Mouse (Mus musculus) limb, embryonic 14.5 days (tissue): ENCODE measurements around the gene Slc26a1. TPM values are rescaled to one million over a fixed set of nuclear protein-coding genes. Genes with fewer than 3 reads are reported as not detected.

ENCODE experiments used
- ATAC-seq: fragments of 200-750 bp; cut with Nextera tagmentation; 2 replicates; pipeline ENCODE4 v1.8.0; 2017; ENCODE audit warnings: low read depth, moderate number of reproducible peaks, moderate TSS enrichment; ENCODE audit not compliant: low FRiP score
- DNase-seq: peaks from one replicate; pipeline ENCODE4 v3.0.0-alpha.2; 2015; ENCODE audit warnings: low spot score
- H3K27ac ChIP-seq: fragments of 300-500 bp; sonication (generic); replicated peaks from 2 replicates; pipeline ENCODE4 v1.5.1; 2014; ENCODE audit warnings: low read depth, mild to moderate bottlenecking, low read length, moderate library complexity, mixed read lengths
- H3K27me3 ChIP-seq: fragments of 300-500 bp; sonication (generic); 2 replicates; pipeline ENCODE4 v1.6.1; 2014; ENCODE audit warnings: low read length, mixed read lengths; ENCODE audit not compliant: control insufficient read depth, insufficient read depth
- H3K36me3 ChIP-seq: fragments of 300-500 bp; sonication (generic); 2 replicates; pipeline ENCODE4 v1.6.1; 2014; ENCODE audit warnings: mild to moderate bottlenecking, low read length, moderate library complexity, mixed read lengths; ENCODE audit not compliant: control insufficient read depth, insufficient read depth
- H3K4me1 ChIP-seq: fragments of 300-500 bp; sonication (generic); 2 replicates; pipeline ENCODE4 v1.6.1; 2014; ENCODE audit warnings: antibody characterized with exemption, low read length, mixed read lengths; ENCODE audit not compliant: control insufficient read depth, insufficient read depth
- H3K4me2 ChIP-seq: fragments of 300-500 bp; sonication (generic); replicated peaks from 2 replicates; pipeline ENCODE4 v1.6.1; 2014; ENCODE audit warnings: low read depth, mild to moderate bottlenecking, low read length, moderate library complexity; ENCODE audit not compliant: severe bottlenecking
- H3K4me3 ChIP-seq: fragments of 300-500 bp; sonication (generic); replicated peaks from 2 replicates; pipeline ENCODE4 v1.5.1; 2014; ENCODE audit warnings: low read length
- H3K9ac ChIP-seq: fragments of 300-500 bp; sonication (generic); 2 replicates; pipeline ENCODE4 v1.6.1; 2014; ENCODE audit warnings: mild to moderate bottlenecking, low read depth, low read length, moderate library complexity; ENCODE audit not compliant: severe bottlenecking
- H3K9me3 ChIP-seq: fragments of 300-500 bp; sonication (generic); 2 replicates; pipeline ENCODE4 v1.6.1; 2016; ENCODE audit warnings: low read length; ENCODE audit not compliant: control insufficient read depth
- POLR2A ChIP-seq: fragments of 200-500 bp; IDR thresholded peaks from 2 replicates; pipeline ENCODE4 v1.8.0; 2012; ENCODE audit warnings: inconsistent platforms, mild to moderate bottlenecking, moderate library complexity, borderline replicate concordance; ENCODE audit not compliant: insufficient read depth, insufficient read length; ENCODE audit errors: extremely low read depth
- WGBS: fragments of 180-500 bp; shearing (Covaris S2); extraction: QIAGEN DNeasy Blood & Tissue Kit; methylation state at CpG from one replicate; pipeline ENCODE4 v1.1.7; 2014; 5-methylcytosine and 5-hydroxymethylcytosine counted together
- polyA plus RNA-seq, 2 experiments: library from polyadenylated mRNA; depleted of rRNA in 1 of 2; stranded (reverse) in 1 of 2; unstranded in 1 of 2; fragments of >200 nt; fragmentation: Nextera tagmentation in 1 of 2; extraction: Ambion mirVana in 1 of 2; gene quantifications; 2 replicates each; pipeline versions ENCODE4 v1.2.1 to v1.2.3; 2012 to 2014

Gene Slc26a1
- polyA plus RNA-seq, 2 experiments, result 1.3 to 1.4 TPM

DNA sequence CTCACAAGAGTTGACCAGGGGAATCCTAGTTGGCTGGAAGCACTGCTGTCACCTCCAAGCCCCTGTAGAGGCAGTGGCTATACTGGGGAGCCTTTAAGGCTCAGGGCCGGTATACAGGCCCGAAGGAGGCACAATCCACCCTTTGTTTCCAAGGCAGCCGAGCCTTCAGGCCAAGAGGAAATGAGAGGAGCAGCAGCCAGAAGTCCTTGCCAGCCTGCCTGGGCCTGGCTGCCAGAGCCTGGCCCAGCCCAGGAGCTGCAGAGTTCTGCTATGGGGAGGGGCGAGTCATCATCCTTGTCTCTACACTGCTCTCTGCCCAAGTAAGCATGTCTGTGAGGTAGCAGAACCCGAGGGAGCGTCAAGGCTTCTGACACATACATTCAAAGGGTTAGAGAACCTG, 38.8 kb upstream of the Slc26a1 start:
- Histone ChIP-seq H3K4me2 (no peak overlapping the region), H3K9ac (no peak overlapping the region), H3K27me3 (no peaks in the 10 kb centered on the region), H3K4me1 (peaks cover 21% of the 10 kb centered on the region), H3K9me3 (no peaks in the 10 kb centered on the region), H3K36me3 (0 out of 2 replicates have a peak, but pooled peaks cover 4% of the 10 kb centered on the region), H3K4me3 (no peak overlapping the region), H3K27ac (peak overlapping the region; percentile 79)
- TF ChIP-seq POLR2A, result no peak
- DNase-seq (peak; percentile 38), ATAC-seq (peak; percentile 60; the same call in 1 of the 2 replicates)
- WGBS, result 60% methylated on average over 6 of the region's 6 CpGs

DNA sequence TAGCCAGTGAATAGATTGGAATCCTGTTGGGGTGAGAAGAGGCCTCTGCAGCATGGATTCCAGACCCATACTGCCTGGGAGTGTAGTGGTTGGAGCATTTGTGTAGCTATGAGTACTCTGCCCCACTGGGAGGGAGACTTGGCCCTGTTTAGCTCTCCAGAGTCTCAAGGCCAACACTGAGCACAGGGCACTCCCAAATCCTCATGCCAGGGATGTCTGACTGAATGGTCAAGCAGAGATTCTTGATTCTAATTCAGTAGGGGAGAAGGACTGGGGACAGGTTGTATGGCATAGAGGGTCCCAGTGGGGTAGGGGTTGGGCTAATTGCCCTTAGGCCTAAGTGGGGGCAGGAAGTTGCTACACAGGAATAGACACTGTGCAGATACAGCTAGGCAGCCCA, 38.3 kb upstream of the Slc26a1 start:
- TF ChIP-seq POLR2A, result no peak

GRCm38 (mm10) chr5:108713096-108713495, 37.7 kb upstream of the Slc26a1 start:
- H3K4me3 ChIP-seq, result no peak overlapping the region
- no peaks in the 10 kb centered on the region for H3K27me3 ChIP-seq
- TF ChIP-seq POLR2A, result no peak
- DNase-seq, result no peak
- 0 out of 2 replicates have a peak, but pooled peaks cover 8% of the 10 kb centered on the region for H3K36me3 ChIP-seq
- H3K4me2 ChIP-seq, result no peak overlapping the region
- peaks cover 16% of the 10 kb centered on the region for H3K4me1 ChIP-seq
- ATAC-seq, result no peak
- H3K9me3 ChIP-seq, result no peaks in the 10 kb centered on the region
- peak overlapping the region; percentile 79 for H3K27ac ChIP-seq
- WGBS, result 90% methylated on average over 2 of the region's 2 CpGs
- no peak overlapping the region for H3K9ac ChIP-seq

More for the DNA sequence above, 38.3 kb upstream of the Slc26a1 start:
- Histone ChIP-seq H3K27me3 (no peaks in the 10 kb centered on the region), H3K9me3 (no peaks in the 10 kb centered on the region), H3K4me1 (peaks cover 21% of the 10 kb centered on the region), H3K9ac (no peak overlapping the region), H3K36me3 (0 out of 2 replicates have a peak, but pooled peaks cover 4% of the 10 kb centered on the region), H3K27ac (peak overlapping the region; percentile 79), H3K4me2 (no peak overlapping the region), H3K4me3 (no peak overlapping the region)
- no peak for DNase-seq
- no peak for ATAC-seq

DNA sequence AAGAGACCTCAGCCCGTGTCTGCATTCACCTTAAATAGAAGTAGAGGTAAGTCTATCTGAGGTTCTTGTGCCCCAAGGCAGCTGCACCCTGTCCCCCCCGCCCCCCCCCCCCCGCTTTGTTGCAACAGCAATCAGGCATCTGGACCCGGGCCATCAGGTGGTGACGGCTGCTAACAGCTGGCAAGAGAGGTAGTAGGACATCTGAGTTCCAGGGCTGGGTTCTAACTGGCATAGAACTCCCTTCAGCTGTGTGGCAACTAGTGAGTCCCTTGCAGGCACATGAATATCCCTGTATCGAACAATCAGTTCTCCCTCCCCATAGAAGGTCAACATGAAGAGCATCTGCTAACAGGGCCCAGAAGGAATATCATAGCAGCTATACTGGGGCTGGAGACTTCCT, 36.6 kb upstream of the Slc26a1 start:
- ATAC-seq, result no peak
- TF ChIP-seq POLR2A, result no peak
- WGBS, result 71% methylated on average over 6 of the region's 6 CpGs
- Histone ChIP-seq H3K36me3 (peaks cover 17% of the 10 kb centered on the region), H3K27ac (no peak overlapping the region), H3K9me3 (no peaks in the 10 kb centered on the region), H3K4me3 (no peak overlapping the region), H3K9ac (no peak overlapping the region), H3K4me1 (peaks cover 13% of the 10 kb centered on the region), H3K4me2 (no peak overlapping the region), H3K27me3 (no peaks in the 10 kb centered on the region)
- DNase-seq, result no peak

DNA sequence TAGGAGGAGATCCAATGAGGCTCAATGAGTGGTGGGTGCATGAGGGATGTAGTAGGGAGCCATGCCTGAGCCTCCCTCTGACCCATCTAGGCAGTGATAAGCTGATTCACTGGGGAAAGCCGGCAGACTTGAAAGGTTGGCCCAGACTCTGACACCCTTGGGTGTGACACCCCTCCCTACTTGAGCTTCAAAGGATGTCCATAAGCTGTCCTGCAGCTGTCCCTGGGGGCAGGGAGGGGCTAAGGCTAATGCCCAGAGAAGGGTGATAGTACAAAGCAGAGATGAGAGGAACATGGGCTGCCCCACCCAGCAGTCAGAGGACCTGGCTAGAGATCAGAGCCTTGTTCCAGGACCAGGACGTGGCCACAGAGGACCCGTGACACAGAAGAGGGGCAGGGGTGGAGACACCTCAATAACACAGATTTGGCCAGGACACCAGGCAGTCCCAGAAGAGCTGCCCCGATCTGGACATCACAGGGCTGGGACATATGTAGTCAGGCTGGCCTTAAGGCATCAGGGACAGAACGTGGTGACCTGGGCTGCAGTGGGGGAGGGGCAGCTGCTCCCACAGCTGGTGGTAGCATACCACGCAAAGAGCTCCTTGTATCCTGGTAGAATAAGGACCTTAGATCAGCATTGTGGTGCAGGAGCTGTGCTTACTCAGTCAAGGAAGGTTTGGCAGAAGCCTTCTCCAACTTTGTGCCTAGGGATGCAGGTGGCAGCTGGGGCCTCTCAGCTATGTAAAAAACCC, 33.8 kb upstream of the Slc26a1 start:
- no peak for DNase-seq
- Histone ChIP-seq H3K27ac (no peak overlapping the region), H3K36me3 (peaks cover 45% of the 10 kb centered on the region), H3K4me3 (no peak overlapping the region), H3K9ac (no peak overlapping the region), H3K27me3 (no peaks in the 10 kb centered on the region), H3K9me3 (no peaks in the 10 kb centered on the region), H3K4me2 (no peak overlapping the region), H3K4me1 (peaks cover 8% of the 10 kb centered on the region)
- 45% methylated on average over 6 of the region's 6 CpGs for WGBS
- TF ChIP-seq POLR2A, result no peak
- ATAC-seq, result no peak
